Mouse (Mus musculus): ENCODE data around the gene Col2a1. TPM values are rescaled to one million over a fixed set of nuclear protein-coding genes. Genes with fewer than 3 reads are reported as not detected.

The Col2a1 gene
- polyA plus RNA-seq, 1 experiment from 2014 or later = 57.5 TPM

- Histone ChIP-seq H3K27me3 (peaks cover 26% of the 10 kb centered on the region), H3K27ac (peak overlapping the region; percentile 90), H3K9me3 (no peaks in the 10 kb centered on the region), H3K4me1 (replicated peaks) (peaks cover 68% of the 10 kb centered on the region), H3K36me3 (0 out of 2 replicates have a peak, but pooled peaks cover 10% of the 10 kb centered on the region), H3K4me2 (replicated peaks) (peak overlapping the region; percentile 87), H3K4me3 (replicated peaks) (peak overlapping the region; percentile 52), H3K9ac (replicated peaks) (peak overlapping the region; percentile 68)
- WGBS = under 1% methylated on average over 37 of the region's 37 CpGs
- ATAC-seq = peak; percentile 46
Observed at GRCm38 (mm10) chr15:98001321-98002112, 3.0 kb downstream of the Col2a1 start.

DNA sequence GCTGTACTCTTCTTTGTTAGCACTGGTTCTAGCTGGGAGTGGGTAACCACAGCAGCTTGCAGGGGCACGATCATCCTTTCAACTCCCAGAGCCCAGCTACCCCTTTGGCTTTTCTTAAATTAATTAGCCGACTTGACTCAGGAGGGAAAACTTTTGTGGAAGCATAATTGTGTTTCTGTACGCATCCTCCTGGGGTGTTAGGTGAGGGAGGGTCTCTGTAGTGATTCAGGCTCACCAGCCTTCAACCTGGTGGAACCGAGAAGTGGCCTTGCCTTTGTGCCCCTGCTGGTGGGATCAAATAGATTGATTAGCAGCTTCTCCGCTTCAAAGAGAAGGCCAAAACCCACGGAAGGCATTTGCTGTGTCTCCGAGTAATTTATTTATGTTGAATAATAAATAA lies 4.5 kb downstream of the Col2a1 start:
- H3K27ac ChIP-seq = no peak overlapping the region
- peaks cover 16% of the 10 kb centered on the region for H3K27me3 ChIP-seq
- no peaks in the 10 kb centered on the region for H3K9me3 ChIP-seq
- 15% methylated on average over 7 of the region's 7 CpGs for WGBS
- H3K9ac ChIP-seq (replicated peaks) = 0 out of 2 replicates have a peak overlapping the region, but pooled peaks have one; percentile 16
- H3K4me3 ChIP-seq (replicated peaks) = no peak overlapping the region
- peaks cover 67% of the 10 kb centered on the region for H3K4me1 ChIP-seq (replicated peaks)
- H3K4me2 ChIP-seq (replicated peaks) = no peak overlapping the region
- H3K36me3 ChIP-seq = peaks cover 21% of the 10 kb centered on the region
- no peak for ATAC-seq

GRCm38 (mm10) chr15:97999546-97999945 lies 4.9 kb downstream of the Col2a1 start:
- H3K27ac ChIP-seq = no peak overlapping the region
- no peaks in the 10 kb centered on the region for H3K9me3 ChIP-seq
- H3K4me2 ChIP-seq (replicated peaks) = no peak overlapping the region
- 30% methylated on average over 13 of the region's 13 CpGs for WGBS
- H3K4me1 ChIP-seq (replicated peaks) = peaks cover 62% of the 10 kb centered on the region
- peaks cover 26% of the 10 kb centered on the region for H3K36me3 ChIP-seq
- 0 out of 2 replicates have a peak overlapping the region, but pooled peaks have one; percentile 16 for H3K9ac ChIP-seq (replicated peaks)
- no peak for ATAC-seq
- H3K27me3 ChIP-seq = peaks cover 12% of the 10 kb centered on the region
- H3K4me3 ChIP-seq (replicated peaks) = no peak overlapping the region

- H3K4me2 ChIP-seq (replicated peaks) = no peak overlapping the region
- peaks cover 56% of the 10 kb centered on the region for H3K4me1 ChIP-seq (replicated peaks)
- H3K9ac ChIP-seq (replicated peaks) = no peak overlapping the region
- WGBS = 83% methylated on average over 13 of the region's 13 CpGs
- no peak overlapping the region; the same call in 1 of the 2 replicates for H3K27ac ChIP-seq
- peaks cover 26% of the 10 kb centered on the region for H3K36me3 ChIP-seq
- no peak overlapping the region for H3K4me3 ChIP-seq (replicated peaks)
- no peak for ATAC-seq
- H3K9me3 ChIP-seq = no peaks in the 10 kb centered on the region
- H3K27me3 ChIP-seq = no peaks in the 10 kb centered on the region; the same call in 1 of the 2 replicates
Observed at GRCm38 (mm10) chr15:97996716-97997256, 7.7 kb downstream of the Col2a1 start.

DNA sequence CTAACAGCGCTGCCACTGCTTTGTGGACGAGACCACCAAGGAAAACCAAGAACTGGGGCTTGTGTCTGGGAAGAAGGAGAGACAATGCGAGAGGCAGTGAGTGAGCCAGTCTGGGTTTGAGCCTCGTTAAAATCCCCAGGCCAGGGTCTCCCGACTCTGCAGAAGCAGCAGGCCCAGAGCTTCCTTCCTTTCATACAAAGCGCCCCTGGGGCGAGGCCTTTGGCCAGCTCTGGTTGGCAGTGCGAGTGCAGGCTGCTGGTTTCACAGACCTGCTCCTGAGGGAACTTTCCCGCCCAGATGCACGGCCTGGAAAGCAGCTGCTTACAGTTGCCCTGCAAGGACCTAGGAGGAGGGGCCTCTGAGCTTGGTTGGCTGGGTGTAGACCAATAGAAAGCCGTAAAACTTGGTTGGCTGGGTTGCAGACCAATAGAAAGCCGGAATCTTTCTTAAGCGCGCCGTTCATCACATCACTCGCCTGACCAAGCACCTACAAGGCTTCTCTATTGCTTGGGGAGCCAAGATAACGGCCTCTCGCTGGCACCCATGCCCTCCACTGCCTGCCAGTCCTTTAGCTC lies 11.7 kb downstream of the Col2a1 start:
- Histone ChIP-seq H3K27me3 (no peaks in the 10 kb centered on the region), H3K9ac (replicated peaks) (peak overlapping the region; percentile 54), H3K4me2 (replicated peaks) (peak overlapping the region; percentile 53), H3K36me3 (peaks cover 31% of the 10 kb centered on the region), H3K9me3 (no peaks in the 10 kb centered on the region), H3K4me3 (replicated peaks) (peak overlapping the region; percentile 24), H3K27ac (peak overlapping the region; percentile 93), H3K4me1 (replicated peaks) (peaks cover 60% of the 10 kb centered on the region)
- whole genome bisulfite sequencing = under 1% methylated on average over 18 of the region's 18 CpGs
- ATAC-seq = peak; percentile 94

GRCm38 (mm10) chr15:97992027-97992711 lies 12.3 kb downstream of the Col2a1 start:
- peak overlapping the region; percentile 53 for H3K4me2 ChIP-seq (replicated peaks)
- peaks cover 36% of the 10 kb centered on the region for H3K36me3 ChIP-seq
- H3K27me3 ChIP-seq = no peaks in the 10 kb centered on the region
- H3K4me3 ChIP-seq (replicated peaks) = peak overlapping the region; percentile 24; the same call in 1 of the 2 replicates
- H3K4me1 ChIP-seq (replicated peaks) = peaks cover 60% of the 10 kb centered on the region
- WGBS = 30% methylated on average over 13 of the region's 13 CpGs
- peak overlapping the region; percentile 48 for H3K9ac ChIP-seq (replicated peaks)
- peak; percentile 32 for ATAC-seq
- peak overlapping the region; percentile 93 for H3K27ac ChIP-seq
- H3K9me3 ChIP-seq = no peaks in the 10 kb centered on the region

- ATAC-seq = no peak
- Histone ChIP-seq H3K4me3 (replicated peaks) (no peak overlapping the region), H3K4me1 (replicated peaks) (peaks cover 58% of the 10 kb centered on the region), H3K9ac (replicated peaks) (peak overlapping the region; percentile 12; the same call in 1 of the 2 replicates), H3K36me3 (peaks cover 39% of the 10 kb centered on the region), H3K9me3 (no peaks in the 10 kb centered on the region), H3K27ac (peak overlapping the region; percentile 90), H3K27me3 (no peaks in the 10 kb centered on the region), H3K4me2 (replicated peaks) (peak overlapping the region; percentile 45; the same call in 1 of the 2 replicates)
- WGBS = 7% methylated on average over 12 of the region's 12 CpGs
Observed at GRCm38 (mm10) chr15:97991285-97991895, 13.1 kb downstream of the Col2a1 start.

DNA sequence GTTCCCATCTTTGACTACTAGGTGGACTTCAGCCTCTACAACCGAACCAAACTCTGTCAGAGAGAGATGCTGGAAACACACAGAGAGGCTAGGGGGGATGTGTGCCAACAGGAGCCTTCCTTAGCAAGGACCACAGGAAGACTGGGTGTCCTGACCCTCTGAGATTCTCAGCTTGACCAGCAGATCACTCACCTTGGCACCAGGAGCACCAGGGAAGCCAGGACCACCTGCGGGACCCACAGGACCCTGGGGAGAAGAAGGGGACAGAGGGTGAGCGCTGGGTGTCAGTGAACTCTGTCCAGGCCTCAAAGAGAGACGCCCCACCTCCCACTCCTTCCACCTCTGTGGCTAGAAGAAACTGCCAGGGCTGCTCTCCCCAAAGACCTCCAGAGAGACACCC lies 13.8 kb downstream of the Col2a1 start:
- WGBS = 4% methylated on average over 4 of the region's 4 CpGs
- H3K27me3 ChIP-seq = no peaks in the 10 kb centered on the region
- peaks cover 42% of the 10 kb centered on the region for H3K36me3 ChIP-seq
- ATAC-seq = no peak
- H3K27ac ChIP-seq = peak overlapping the region; percentile 90
- peak overlapping the region; percentile 45 for H3K4me2 ChIP-seq (replicated peaks)
- H3K9me3 ChIP-seq = no peaks in the 10 kb centered on the region
- H3K4me1 ChIP-seq (replicated peaks) = peaks cover 55% of the 10 kb centered on the region
- 0 out of 2 replicates have a peak overlapping the region, but pooled peaks have one; percentile 12 for H3K9ac ChIP-seq (replicated peaks)
- H3K4me3 ChIP-seq (replicated peaks) = no peak overlapping the region

GRCm38 (mm10) chr15:97990124-97990523 lies 14.4 kb downstream of the Col2a1 start:
- no peak overlapping the region for H3K4me3 ChIP-seq (replicated peaks)
- H3K4me2 ChIP-seq (replicated peaks) = peak overlapping the region; percentile 45
- peak; percentile 59 for ATAC-seq
- H3K9me3 ChIP-seq = no peaks in the 10 kb centered on the region
- no peaks in the 10 kb centered on the region for H3K27me3 ChIP-seq
- peak overlapping the region; percentile 90 for H3K27ac ChIP-seq
- H3K4me1 ChIP-seq (replicated peaks) = peaks cover 55% of the 10 kb centered on the region
- H3K36me3 ChIP-seq = peaks cover 42% of the 10 kb centered on the region
- 0% methylated on average over 6 of the region's 6 CpGs for WGBS
- 0 out of 2 replicates have a peak overlapping the region, but pooled peaks have one; percentile 2 for H3K9ac ChIP-seq (replicated peaks)

- Histone ChIP-seq H3K27ac (peak overlapping the region; percentile 90), H3K27me3 (no peaks in the 10 kb centered on the region), H3K36me3 (peaks cover 42% of the 10 kb centered on the region), H3K9me3 (no peaks in the 10 kb centered on the region), H3K4me1 (replicated peaks) (peaks cover 55% of the 10 kb centered on the region), H3K4me3 (replicated peaks) (no peak overlapping the region), H3K4me2 (replicated peaks) (peak overlapping the region; percentile 45; the same call in 1 of the 2 replicates), H3K9ac (replicated peaks) (0 out of 2 replicates have a peak overlapping the region, but pooled peaks have one; percentile 2)
- WGBS = 5% methylated on average over 1 of the region's 1 CpGs
- ATAC-seq = no peak
Observed at GRCm38 (mm10) chr15:97989544-97989943, 15.0 kb downstream of the Col2a1 start.

GRCm38 (mm10) chr15:97981560-97981959 lies 22.9 kb downstream of the Col2a1 start:
- H3K36me3 ChIP-seq = peaks cover 98% of the 10 kb centered on the region
- H3K9me3 ChIP-seq = no peaks in the 10 kb centered on the region
- no peak for ATAC-seq
- H3K4me3 ChIP-seq (replicated peaks) = no peak overlapping the region
- WGBS = 95% methylated on average over 6 of the region's 6 CpGs
- no peak overlapping the region for H3K4me2 ChIP-seq (replicated peaks)
- no peaks in the 10 kb centered on the region for H3K27me3 ChIP-seq
- H3K4me1 ChIP-seq (replicated peaks) = no peaks in the 10 kb centered on the region
- H3K9ac ChIP-seq (replicated peaks) = no peak overlapping the region
- no peak overlapping the region for H3K27ac ChIP-seq
